Mouse (Mus musculus): ENCODE measurements around the gene Reg3g. TPM values are rescaled to one million over a fixed set of nuclear protein-coding genes. Genes with fewer than 3 reads are reported as not detected.

Gene Reg3g
- total and polyA plus RNA-seq, 2 experiments: not detected

DNA sequence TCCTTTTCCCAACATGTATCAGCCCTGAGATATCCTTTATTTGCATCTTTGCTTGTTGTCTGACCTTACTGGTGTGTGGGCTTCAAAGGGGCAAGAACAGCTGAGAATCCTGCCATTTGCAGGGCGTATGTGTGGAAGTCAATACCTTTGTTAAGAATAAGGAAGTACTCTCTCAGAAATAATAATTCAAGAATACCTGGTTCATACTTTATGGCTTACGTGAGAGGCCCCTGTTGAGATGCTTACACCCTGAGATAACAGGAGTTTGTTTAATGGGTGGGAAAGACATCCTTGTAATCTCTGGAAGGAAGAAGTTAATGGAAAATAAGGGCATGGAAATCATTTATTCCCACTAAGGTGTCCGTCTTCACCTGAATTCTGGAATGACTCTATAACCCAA is 26.0 kb upstream of the Reg3g start:
- no peak overlapping the region for H3K4me3 ChIP-seq (ENCODE audit: insufficient read depth, low read depth, low read length)
- 71% methylated on average over 3 of the region's 3 CpGs for WGBS
- H3K36me3 ChIP-seq (ENCODE audit: control insufficient read depth, insufficient read depth, low read length): no peaks in the 10 kb centered on the region
- no peak for DNase-seq (ENCODE audit: extremely low read depth, low read depth, low spot score)
- H3K4me1 ChIP-seq (ENCODE audit: control insufficient read depth, insufficient read depth, low read length): no peaks in the 10 kb centered on the region
- H3K27me3 ChIP-seq (ENCODE audit: control insufficient read depth, insufficient read depth, low read length): no peaks in the 10 kb centered on the region
- TF ChIP-seq POLR2A (IDR thresholded peaks at IDR 0.05; ENCODE audit: extremely low read depth, insufficient read depth, low read length) (no peak), CTCF (IDR thresholded peaks at IDR 0.05; ENCODE audit: low read depth, low read length) (no peak)
- H3K27ac ChIP-seq (replicated peaks; ENCODE audit: insufficient read depth, low read depth, low read length): no peak overlapping the region
- no peaks in the 10 kb centered on the region for H3K79me2 ChIP-seq (ENCODE audit: control insufficient read depth, insufficient read depth, low read length)
- no peak overlapping the region for H3K9ac ChIP-seq (ENCODE audit: low read depth, low read length)

DNA sequence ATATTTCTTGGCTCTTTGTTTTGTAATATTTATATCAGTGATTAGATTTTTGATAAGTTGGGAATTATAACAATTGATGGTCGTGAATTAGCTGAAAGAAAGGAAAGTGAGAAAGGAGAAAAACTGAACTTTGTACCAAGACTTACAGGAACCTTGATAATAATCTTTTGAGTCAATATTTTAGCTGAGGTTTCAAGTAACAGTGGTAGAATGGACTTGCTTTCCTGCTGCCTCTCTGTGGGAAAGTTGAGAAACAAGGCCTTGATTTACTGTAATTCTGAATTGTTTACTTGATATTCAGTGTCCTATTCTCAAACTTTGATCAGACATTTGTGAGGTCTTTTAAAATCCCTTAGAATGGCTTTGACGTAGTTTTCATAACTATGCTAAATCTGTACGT is 615 bp upstream of the Reg3g start:
- H3K27me3 ChIP-seq (ENCODE audit: control insufficient read depth, insufficient read depth, low read length): no peaks in the 10 kb centered on the region
- no peaks in the 10 kb centered on the region for H3K79me2 ChIP-seq (ENCODE audit: control insufficient read depth, insufficient read depth, low read length)
- WGBS: 61% methylated on average over 3 of the region's 3 CpGs
- H3K4me3 ChIP-seq (ENCODE audit: insufficient read depth, low read depth, low read length): no peak overlapping the region
- no peaks in the 10 kb centered on the region for H3K4me1 ChIP-seq (ENCODE audit: control insufficient read depth, insufficient read depth, low read length)
- no peak overlapping the region for H3K9ac ChIP-seq (ENCODE audit: low read depth, low read length)
- H3K36me3 ChIP-seq (ENCODE audit: control insufficient read depth, insufficient read depth, low read length): no peaks in the 10 kb centered on the region
- no peak overlapping the region for H3K27ac ChIP-seq (replicated peaks; ENCODE audit: insufficient read depth, low read depth, low read length)
- TF ChIP-seq CTCF (IDR thresholded peaks at IDR 0.05; ENCODE audit: low read depth, low read length) (no peak), POLR2A (IDR thresholded peaks at IDR 0.05; ENCODE audit: extremely low read depth, insufficient read depth, low read length) (no peak)
- no peak for DNase-seq (ENCODE audit: extremely low read depth, low read depth, low spot score)

DNA sequence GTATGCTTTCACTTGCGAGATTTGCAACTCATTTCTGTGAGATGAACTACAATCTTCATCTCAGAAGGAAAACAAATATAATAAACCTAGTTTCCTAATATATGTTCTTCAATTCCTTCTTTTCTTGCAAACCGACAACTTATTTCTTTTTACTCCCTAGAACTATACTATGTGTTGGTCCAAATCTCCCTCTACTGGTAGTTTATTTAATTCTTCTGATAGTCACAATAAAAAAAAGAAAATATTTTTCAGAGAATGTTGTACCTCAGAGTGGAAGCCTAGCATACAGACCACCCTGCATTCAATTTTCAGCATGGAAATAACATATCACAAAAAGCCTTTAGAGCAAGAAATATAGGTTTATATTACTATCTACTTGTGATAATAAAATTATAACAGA is 5.4 kb downstream of the Reg3g start:
- H3K4me3 ChIP-seq (ENCODE audit: insufficient read depth, low read depth, low read length): no peak overlapping the region
- no peaks in the 10 kb centered on the region for H3K4me1 ChIP-seq (ENCODE audit: control insufficient read depth, insufficient read depth, low read length)
- no peak overlapping the region for H3K9ac ChIP-seq (ENCODE audit: low read depth, low read length)
- WGBS: 74% methylated on average over 2 of the region's 2 CpGs
- no peak for TF ChIP-seq POLR2A (IDR thresholded peaks at IDR 0.05; ENCODE audit: extremely low read depth, insufficient read depth, low read length)
- no peaks in the 10 kb centered on the region for H3K27me3 ChIP-seq (ENCODE audit: control insufficient read depth, insufficient read depth, low read length)
- H3K36me3 ChIP-seq (ENCODE audit: control insufficient read depth, insufficient read depth, low read length): no peaks in the 10 kb centered on the region
- no peaks in the 10 kb centered on the region for H3K79me2 ChIP-seq (ENCODE audit: control insufficient read depth, insufficient read depth, low read length)
- DNase-seq (ENCODE audit: extremely low read depth, low read depth, low spot score): no peak
- H3K27ac ChIP-seq (replicated peaks; ENCODE audit: insufficient read depth, low read depth, low read length): no peak overlapping the region

DNA sequence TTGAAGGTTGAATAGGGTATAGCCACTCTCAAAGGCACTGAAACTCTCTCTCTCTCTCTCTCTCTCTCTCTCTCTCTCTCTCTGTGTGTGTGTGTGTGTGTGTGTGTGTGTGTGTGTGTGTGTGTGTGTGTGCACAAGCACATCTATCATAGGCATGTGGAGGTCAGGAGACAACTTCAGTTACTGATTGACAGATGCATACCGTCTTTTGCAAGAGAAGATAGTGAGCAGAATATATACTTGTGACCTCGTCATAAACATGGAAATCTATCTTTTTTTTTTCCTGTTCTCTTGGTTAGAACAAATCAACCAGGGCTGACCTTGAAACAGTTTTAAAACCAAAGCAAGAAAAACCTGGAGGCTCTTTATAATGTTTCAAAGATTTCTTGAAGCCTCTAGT is 6.3 kb downstream of the Reg3g start:
- no peaks in the 10 kb centered on the region for H3K27me3 ChIP-seq (ENCODE audit: control insufficient read depth, insufficient read depth, low read length)
- H3K4me1 ChIP-seq (ENCODE audit: control insufficient read depth, insufficient read depth, low read length): no peaks in the 10 kb centered on the region
- WGBS: 38% methylated on average over 2 of the region's 2 CpGs
- H3K79me2 ChIP-seq (ENCODE audit: control insufficient read depth, insufficient read depth, low read length): no peaks in the 10 kb centered on the region
- H3K9ac ChIP-seq (ENCODE audit: low read depth, low read length): no peak overlapping the region
- TF ChIP-seq POLR2A (IDR thresholded peaks at IDR 0.05; ENCODE audit: extremely low read depth, insufficient read depth, low read length) (no peak), CTCF (IDR thresholded peaks at IDR 0.05; ENCODE audit: low read depth, low read length) (no peak)
- H3K4me3 ChIP-seq (ENCODE audit: insufficient read depth, low read depth, low read length): no peak overlapping the region
- no peaks in the 10 kb centered on the region for H3K36me3 ChIP-seq (ENCODE audit: control insufficient read depth, insufficient read depth, low read length)
- H3K27ac ChIP-seq (replicated peaks; ENCODE audit: insufficient read depth, low read depth, low read length): no peak overlapping the region
- no peak for DNase-seq (ENCODE audit: extremely low read depth, low read depth, low spot score)

DNA sequence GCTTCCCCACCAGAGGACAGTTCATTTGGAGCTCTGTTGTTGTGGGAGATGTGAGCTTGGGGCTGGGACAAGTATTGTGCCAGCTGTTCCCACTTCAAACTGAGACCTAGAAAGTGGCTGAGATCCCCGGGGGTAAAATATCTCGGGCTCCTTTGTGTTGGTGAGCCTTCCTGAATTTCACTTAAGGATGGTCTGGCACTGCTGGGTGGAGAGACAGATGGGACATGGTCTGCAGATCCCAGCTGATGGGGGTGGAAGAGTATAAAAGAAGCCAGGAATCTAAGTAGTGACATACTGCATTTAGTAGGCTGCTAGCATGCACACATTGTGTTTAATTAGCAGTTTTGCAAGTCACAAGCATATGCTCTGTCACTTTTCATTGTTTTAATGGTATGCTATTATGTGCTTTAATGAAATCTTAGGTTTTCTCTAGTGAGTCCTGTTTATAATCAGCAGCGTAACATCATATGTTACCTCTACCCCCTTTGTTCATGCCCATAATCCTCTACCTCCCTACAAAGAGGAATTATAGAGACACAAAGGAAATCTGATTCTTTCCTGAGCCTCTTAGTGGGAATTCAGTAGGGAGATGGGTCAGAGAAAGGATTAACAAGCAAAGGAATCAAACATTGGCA is 8.4 kb downstream of the Reg3g start:
- Histone ChIP-seq H3K27me3 (ENCODE audit: control insufficient read depth, insufficient read depth, low read length) (no peaks in the 10 kb centered on the region), H3K4me3 (ENCODE audit: insufficient read depth, low read depth, low read length) (no peak overlapping the region), H3K4me1 (ENCODE audit: control insufficient read depth, insufficient read depth, low read length) (no peaks in the 10 kb centered on the region), H3K36me3 (ENCODE audit: control insufficient read depth, insufficient read depth, low read length) (no peaks in the 10 kb centered on the region), H3K9ac (ENCODE audit: low read depth, low read length) (no peak overlapping the region), H3K79me2 (ENCODE audit: control insufficient read depth, insufficient read depth, low read length) (no peaks in the 10 kb centered on the region), H3K27ac (replicated peaks; ENCODE audit: insufficient read depth, low read depth, low read length) (no peak overlapping the region)
- 59% methylated on average over 3 of the region's 3 CpGs for WGBS
- no peak for DNase-seq (ENCODE audit: extremely low read depth, low read depth, low spot score)
- TF ChIP-seq POLR2A (IDR thresholded peaks at IDR 0.05; ENCODE audit: extremely low read depth, insufficient read depth, low read length) (no peak), CTCF (IDR thresholded peaks at IDR 0.05; ENCODE audit: low read depth, low read length) (no peak)

DNA sequence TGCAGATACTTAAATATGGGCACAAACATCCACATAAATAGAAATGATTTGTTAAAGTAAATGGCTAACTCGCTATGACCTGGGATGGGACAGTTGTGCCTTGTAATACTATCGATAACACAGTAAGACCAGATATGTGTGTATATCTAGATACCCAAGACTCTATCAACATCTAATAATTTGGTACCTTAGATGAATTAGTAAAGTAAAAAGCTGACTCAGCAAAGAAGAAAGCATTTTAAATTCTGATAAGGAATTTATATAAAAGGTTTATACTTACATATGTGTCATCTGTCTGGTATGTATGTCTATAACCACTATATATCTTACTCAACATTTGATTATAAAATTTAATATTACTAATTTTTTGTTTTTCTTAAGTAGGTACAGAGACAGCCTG is 15.9 kb downstream of the Reg3g start:
- no peak for DNase-seq (ENCODE audit: extremely low read depth, low read depth, low spot score)
- WGBS: 90% methylated on average over 2 of the region's 2 CpGs
- no peaks in the 10 kb centered on the region for H3K4me1 ChIP-seq (ENCODE audit: control insufficient read depth, insufficient read depth, low read length)
- no peaks in the 10 kb centered on the region for H3K36me3 ChIP-seq (ENCODE audit: control insufficient read depth, insufficient read depth, low read length)
- no peak overlapping the region for H3K4me3 ChIP-seq (ENCODE audit: insufficient read depth, low read depth, low read length)
- TF ChIP-seq CTCF (IDR thresholded peaks at IDR 0.05; ENCODE audit: low read depth, low read length): no peak
- no peak for TF ChIP-seq POLR2A (IDR thresholded peaks at IDR 0.05; ENCODE audit: extremely low read depth, insufficient read depth, low read length)
- H3K27me3 ChIP-seq (ENCODE audit: control insufficient read depth, insufficient read depth, low read length): no peaks in the 10 kb centered on the region
- H3K79me2 ChIP-seq (ENCODE audit: control insufficient read depth, insufficient read depth, low read length): no peaks in the 10 kb centered on the region
- H3K9ac ChIP-seq (ENCODE audit: low read depth, low read length): no peak overlapping the region
- H3K27ac ChIP-seq (replicated peaks; ENCODE audit: insufficient read depth, low read depth, low read length): no peak overlapping the region

Measured in liver, adult 2 months (tissue).